Mouse (Mus musculus) retina, embryonic 14.5 days (tissue): ENCODE data around the gene Fgfr2.

Experiments
- DNase-seq: peaks from one replicate; pipeline ENCODE4 v3.0.0-alpha.2; 2015; ENCODE audit warnings: low spot score

Fgfr2 gene

GRCm38 (mm10) chr7:133040688-133041345 is 82.3 kb downstream of the Fgfr2 start:
- no peak for DNase-seq

DNA sequence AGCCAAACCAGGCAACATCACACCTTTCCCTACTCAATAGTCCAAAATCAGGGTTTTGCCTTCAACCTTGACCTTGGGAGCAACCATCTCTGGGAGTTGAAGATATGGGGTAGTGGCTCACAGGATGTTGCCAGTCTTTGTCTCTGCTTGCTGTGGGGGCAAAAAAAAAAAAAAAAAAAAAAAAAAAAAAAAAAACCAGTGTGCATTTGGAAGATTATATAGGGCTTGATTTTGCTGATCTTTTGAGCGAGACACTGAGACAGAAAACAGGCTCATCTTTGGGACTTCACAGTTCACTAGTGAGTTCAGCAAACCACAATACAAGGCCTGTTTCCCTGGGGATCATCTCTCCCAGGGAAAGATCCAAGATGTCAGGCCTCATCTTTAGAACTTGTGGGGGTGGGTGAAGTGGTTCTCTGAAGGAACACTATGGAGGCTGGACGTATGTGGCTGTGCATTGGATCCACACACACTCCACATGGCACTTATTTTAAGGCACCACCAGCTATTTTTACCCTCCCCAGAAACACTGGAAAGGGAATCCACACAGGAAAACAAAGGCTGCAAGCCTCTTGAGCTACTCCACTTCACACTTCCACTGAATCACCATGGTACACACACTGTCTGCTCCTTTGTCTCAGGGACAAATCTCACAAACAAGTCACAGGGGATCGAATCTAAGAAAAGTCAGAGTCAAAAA is 83.4 kb downstream of the Fgfr2 start:
- no peak for DNase-seq

GRCm38 (mm10) chr7:133037618-133038017 is 85.5 kb downstream of the Fgfr2 start:
- DNase-seq, result no peak

- DNase-seq, result no peak
Measured at GRCm38 (mm10) chr7:133037217-133037616, 85.9 kb downstream of the Fgfr2 start.

DNA sequence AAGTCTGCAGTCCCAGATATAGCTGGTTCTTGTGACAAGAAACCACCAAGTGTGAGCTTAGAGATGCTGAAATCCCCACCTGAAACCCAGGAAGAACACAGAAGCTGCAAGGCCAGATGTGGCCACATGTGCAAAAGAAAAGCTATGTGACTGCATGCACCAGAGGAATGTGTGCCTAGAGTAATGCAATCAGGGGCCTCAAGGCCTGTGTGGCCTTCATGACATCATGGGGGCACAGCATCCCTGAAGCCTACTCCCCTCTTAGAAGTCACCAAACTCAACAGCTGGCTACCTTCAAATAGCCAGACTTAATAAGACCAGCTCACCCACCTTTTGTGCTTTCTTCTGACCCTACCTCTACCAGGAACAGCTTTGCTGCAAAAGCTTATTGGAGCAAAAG is 87.2 kb downstream of the Fgfr2 start:
- DNase-seq, result no peak

DNA sequence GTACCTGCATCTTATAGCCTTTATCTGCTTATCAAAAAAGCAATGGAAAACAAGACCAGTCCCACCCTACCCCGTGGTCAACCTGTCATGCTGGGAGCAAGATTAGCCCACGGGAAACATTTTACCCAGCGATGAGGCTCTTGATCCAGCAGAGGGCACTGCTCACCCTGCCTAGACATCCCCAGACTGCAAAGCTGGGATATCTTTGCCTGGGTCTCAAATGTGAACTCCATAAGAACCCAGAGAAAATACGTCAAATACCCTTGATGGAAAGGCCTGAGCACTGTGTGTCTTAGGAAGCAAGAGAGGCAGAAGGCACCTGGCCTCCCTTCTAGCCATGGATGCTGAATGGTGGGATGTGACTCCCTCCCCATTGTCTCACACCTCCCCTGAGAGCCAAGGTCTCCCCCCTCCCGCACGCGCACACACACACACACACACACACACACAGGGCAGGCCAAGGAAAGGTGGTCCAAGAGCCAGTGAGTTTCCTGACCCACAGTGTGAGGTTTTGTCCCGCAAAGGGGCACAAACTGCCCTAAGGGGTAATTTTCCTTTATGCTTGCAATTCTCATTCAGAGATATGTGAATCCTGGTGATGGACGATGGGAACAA is 90.5 kb downstream of the Fgfr2 start:
- DNase-seq, result peak; percentile 85

DNA sequence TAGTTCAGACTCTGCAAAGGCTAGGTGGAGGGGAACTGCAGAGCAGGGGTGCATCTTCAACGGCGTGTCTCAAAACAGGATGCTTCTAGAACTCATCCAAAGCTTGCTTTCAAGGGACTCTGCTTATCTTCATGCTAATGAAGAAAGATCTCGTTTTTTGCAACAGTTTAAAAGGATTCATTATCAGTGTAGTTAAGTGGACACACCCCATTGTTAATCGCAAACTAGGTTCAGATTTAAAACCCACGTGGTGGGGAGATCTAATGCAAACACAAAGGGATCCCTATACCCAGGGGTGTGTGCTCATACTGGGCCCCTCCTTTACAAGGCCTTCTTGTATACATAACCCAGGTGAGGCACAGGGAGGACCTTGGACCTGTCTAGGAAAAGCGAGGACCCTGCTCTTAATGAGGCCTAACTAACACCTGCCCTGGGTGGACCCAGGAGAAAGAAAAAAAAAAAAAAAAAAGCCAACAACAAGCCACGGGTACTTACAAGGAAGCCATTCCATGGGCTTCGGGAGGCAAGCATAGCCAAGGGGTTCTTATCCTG is 93.6 kb downstream of the Fgfr2 start:
- no peak for DNase-seq

DNA sequence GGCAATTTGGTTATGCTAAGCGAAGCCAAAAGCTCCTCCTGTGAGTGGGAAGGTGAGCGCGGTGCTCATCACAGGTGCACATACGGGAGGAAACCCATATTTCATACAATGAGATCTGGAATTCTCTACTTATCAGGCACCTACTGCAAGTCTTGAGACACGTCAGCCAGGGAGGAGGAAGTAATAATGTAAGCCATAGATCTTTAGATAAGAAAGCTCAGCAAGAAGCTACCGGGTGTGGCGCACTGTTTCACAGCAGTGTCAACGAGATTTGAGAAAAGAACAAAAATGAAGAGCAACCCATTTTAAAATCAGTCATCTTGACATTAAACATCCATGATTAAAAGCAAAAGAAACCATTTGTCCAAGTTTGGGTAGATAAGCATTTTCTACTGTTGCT is 94.1 kb downstream of the Fgfr2 start:
- no peak for DNase-seq

DNA sequence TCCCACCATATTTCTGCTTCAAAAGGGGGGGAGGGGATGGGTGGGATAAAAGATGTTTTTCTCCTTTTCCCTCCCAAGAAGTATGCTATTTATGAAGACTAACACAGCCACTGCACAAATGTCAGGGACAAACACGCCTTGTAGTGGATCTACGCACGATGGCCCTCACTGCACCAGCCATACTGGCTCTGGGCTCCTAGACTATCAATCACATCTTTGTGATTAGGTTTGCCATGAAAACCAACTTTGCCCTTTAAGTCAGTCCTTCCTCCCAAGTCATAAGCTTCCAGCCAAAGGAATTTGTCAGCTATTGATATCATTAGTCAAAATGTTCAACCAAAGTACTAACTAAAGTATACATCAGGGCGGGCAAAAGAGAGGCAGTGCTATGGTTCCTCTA is 95.2 kb downstream of the Fgfr2 start:
- DNase-seq, result no peak

GRCm38 (mm10) chr7:133024694-133025093 is 98.5 kb downstream of the Fgfr2 start:
- DNase-seq, result no peak

DNA sequence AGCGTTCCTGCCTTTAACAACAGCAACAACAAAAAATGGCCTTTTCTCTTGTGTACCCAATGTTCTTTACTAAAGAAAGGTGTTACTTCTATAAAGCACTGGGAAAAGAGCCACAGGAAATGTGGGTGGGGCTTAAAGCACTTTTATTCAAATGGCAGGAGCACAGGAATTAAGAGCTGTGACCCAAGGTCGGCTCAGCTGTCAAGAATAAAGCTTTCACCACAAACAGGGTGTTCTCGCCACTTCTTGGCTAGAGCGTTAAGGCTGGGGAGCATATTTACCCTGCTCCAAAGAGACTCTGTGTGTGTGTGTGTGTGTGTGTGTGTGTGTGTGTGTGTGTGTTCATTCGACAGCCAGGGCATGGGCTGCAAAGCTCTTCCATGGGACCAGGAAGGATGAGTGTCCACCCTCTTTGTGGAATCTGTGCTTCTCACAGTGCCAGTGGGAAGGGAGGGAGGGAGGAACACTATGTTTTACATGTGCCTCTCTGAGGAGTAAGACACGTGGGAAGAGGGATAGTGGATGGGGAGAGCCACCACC is 103.6 kb downstream of the Fgfr2 start:
- no peak for DNase-seq

DNA sequence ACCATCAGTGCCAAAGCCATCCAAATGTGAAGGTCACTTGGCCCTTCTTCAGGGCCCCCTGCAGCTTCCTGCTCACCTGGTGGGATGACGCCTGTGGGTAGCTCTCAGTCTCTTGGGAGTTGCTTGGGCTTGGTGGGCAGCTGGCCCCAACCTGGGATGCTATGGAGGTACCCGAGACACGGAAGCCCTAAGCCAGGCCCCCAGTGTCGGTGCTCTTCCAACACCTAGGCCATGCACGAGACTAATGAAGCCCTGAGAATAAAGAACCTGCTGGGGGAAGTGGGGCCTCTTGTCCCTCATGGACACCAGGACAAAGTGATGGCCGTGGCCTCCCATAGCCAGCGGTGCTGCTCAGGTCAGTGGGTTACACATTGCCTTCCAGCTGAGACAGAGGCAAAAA is 104.2 kb downstream of the Fgfr2 start:
- no peak for DNase-seq

DNA sequence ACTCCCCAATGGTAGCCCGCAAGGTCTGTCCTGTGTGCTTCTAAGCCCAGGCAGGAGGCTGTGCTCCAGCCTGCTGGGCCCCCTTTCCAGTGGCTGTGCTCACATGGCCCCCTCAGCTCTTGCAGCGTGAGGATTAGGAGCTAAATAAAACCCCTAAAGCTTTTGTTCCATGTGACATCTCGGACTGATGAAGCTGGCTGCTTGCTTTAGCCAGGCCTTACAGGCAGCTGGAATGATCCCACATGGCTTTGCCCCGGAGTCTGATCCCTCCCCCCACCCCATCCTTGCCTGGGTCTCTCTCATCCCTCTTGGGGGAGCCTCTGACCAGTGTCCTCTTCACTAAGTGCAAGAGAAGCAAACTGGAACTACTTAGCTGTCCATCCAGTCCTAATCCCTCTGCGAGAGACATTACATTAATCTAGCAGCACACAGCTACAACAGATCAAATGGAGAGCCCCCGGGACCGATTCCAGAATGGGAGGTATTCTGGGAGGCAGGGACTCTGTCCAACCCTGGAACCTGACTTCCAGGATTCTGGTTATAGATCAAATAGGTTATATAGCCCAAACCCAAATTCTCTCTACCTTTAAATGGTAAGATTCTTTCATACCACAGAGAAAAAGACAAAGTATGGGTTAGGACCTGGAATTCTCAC is 107.6 kb downstream of the Fgfr2 start:
- DNase-seq, result peak; percentile 40

DNA sequence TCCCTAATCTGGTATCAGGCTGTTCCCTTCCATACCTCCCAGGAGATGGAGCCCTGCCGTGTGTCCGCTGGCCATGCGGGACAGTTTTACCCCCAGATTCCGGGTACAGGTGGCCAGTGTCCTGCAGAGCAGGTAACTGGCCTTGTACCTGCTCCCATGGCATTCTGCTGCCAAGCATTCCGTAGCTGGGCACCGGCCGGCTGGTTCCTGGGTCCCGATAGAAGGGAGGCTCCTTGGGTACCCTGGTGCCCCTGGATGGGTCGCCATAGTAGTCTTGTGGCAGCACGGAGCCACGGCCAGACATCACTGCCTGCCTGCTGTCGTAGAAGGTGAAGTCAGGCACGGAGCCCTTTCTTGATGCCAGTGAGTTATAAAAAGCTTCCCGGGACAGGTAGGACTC is 108.5 kb downstream of the Fgfr2 start:
- no peak for DNase-seq

GRCm38 (mm10) chr7:133013923-133014322 is 109.2 kb downstream of the Fgfr2 start:
- DNase-seq, result no peak

DNA sequence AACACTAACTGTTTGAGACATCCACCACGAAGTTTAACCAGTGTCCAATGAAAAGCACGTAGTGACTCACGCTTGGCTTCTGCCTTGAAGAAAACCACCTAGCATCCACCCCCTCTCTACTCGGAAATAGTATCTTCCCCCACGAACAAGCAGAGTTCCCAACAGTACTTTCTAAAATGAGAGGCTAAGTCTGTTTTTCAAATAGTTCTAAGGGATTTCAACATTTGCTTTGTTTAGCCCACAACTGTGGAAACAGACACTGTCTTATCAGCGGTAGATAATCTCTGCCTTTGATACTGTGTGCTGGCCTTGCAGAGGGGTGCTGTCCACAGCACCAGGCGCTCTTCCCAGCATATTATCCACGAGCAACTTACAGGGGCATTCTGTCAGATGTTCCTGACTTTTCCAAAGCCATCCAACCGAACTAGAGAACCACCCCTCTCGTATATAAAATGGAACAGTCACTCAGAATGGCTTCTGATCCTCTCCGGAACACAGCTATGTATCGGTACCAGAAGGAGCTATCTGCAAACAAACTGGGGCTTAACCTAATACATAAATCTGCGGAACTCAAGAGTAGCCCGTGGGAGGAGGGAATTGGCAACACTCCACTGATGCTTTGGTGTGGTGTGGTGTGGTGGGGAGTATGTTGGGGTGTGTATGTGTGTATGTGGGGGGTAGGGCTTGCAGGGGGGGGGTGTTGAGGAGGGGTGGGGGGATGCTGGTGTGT is 110.3 kb downstream of the Fgfr2 start:
- DNase-seq, result no peak

DNA sequence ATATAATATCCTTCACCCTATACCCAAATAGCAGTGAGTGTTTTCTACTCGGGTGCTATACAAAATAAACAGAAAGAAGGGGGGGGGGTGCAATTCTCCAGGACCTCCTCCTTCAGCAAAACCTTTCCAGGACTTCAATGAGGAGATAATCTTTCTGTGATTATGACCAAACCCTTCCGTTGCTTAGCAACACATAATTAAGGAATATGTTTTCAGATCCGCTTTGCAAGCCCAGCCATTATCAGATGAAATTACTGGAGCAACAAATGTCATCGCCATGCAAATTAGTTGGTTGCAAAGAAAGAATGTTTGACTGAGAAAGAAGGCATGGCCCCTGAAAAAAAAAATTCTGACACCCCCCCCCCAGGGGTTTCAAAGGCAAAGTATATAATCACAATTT is 111.5 kb downstream of the Fgfr2 start:
- DNase-seq, result peak; percentile 66

DNA sequence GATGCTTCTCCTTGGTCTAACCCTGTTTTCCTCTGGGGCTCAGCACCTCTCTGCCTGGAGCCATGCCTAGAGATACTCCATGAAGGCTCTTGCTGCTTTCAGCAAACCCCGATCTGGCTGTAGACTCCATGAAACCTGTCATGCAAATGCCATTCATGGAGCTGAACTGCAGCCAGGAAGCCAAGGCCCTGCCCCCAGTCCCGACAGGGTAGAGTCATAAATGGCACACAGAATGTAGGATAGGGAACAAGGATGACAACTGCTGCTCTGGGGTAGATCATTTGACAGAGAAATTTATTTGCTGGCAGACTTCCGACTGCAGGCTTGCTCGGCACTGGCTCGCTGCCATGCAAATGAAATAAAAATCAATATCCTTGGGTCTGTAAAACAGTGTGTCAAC is 112.0 kb downstream of the Fgfr2 start:
- DNase-seq, result no peak

GRCm38 (mm10) chr7:133010477-133010876 is 112.7 kb downstream of the Fgfr2 start:
- no peak for DNase-seq

DNA sequence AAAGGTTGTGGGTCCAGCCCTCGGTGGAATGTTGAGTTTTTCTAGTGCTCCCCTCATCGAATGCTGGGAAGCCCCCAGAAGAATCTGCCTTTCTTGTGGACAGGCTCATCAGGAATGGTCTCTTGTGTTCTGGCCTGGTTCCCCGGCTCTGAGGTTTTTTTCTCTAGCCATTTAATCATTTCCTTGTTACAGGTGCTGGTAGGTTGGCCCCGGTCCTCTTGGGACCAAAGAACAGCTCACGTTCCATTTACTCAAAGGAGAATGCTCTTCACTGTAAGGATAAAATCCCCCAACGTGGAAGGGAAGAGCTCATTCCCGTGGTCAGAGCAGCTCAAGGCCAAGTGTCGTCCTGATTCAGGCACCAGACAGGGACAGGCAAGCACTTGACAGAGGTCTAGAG is 113.5 kb downstream of the Fgfr2 start:
- DNase-seq, result no peak

DNA sequence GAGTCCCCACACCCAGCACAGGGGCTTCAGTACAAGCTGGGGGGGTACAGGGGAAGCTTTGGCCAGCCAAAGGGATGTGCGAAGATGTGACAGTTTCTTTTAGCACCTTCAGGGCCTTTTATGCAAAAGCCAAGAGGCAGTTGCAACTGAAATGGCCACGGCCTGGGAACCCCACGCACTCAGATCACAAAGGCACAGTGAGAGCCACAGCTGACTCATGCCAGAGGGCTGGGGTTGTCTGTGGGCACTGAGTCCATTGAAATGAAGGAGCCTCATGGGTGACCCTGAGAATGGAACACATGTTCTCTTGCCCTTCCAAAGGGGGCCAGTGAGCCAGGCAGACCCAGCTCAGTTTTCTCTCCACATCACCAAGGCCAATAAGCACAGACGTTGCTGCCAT is 114.5 kb downstream of the Fgfr2 start:
- no peak for DNase-seq

- DNase-seq, result no peak
Measured at GRCm38 (mm10) chr7:133007343-133007742, 115.8 kb downstream of the Fgfr2 start.
